In the genomic region with DNA sequence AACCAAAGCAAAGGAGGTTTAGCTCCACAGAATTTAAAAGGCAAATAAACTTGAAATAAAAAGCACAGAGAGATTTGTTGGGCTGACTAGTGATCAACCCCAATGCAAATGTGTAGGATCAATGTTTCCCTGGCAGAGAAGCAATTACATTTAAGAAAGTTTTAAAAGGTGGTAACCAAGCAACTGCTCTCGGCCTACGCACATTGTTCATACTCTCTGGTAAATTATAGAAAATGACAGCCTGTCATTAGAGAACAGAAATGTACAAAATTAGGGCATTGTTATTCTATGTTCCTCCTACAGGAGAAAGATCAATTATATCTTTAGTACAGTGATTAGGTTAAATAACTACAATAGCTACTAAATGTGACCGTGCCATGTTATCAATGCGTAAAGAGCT, we compare ENCODE assay signal across 25 mouse cellular contexts.
"Had no signal": no experiment of that assay in that cellular context is flagged by ENCODE, and none has a peak within 500 bp of the region (broad histone marks: within the 10 kb centered on the region; RNA-seq: fewer than 3 reads in every experiment).

No protein-coding gene starts in this region.

- H3K27ac ChIP-seq: gastrocnemius, adult 2 months; heart, embryonic 10.5 days; hindbrain, embryonic 10.5 days; hindbrain, embryonic 12.5 days; hindbrain, embryonic 14.5 days; intestine, embryonic 15.5 days; limb, embryonic 10.5 days; limb, embryonic 12.5 days; liver, embryonic 12.5 days; liver, embryonic 14.5 days had no signal

- DNase-seq: gastrocnemius, adult 2 months; gastrocnemius, postnatal 10 days; gastrocnemius, postnatal 25 days; heart, adult 18-20 months; heart, postnatal 10 days; heart, postnatal 4 days; kidney, adult 18-20 months; kidney, adult 8-10 months; kidney, postnatal 10 days; kidney, postnatal 25 days; kidney, postnatal 4 days; layer of hippocampus, adult 9-11 months had no signal

- H3K27me3 ChIP-seq: heart, embryonic 12.5 days; hindbrain, embryonic 12.5 days; intestine, embryonic 15.5 days; limb, embryonic 12.5 days; liver, embryonic 12.5 days had no signal

- H3K9me3 ChIP-seq: heart, embryonic 10.5 days; heart, embryonic 12.5 days; hindbrain, embryonic 12.5 days; intestine, embryonic 15.5 days; limb, embryonic 10.5 days had no signal

- H3K4me3 ChIP-seq: gastrocnemius, adult 2 months; heart, embryonic 10.5 days; heart, embryonic 12.5 days; hindbrain, embryonic 10.5 days; hindbrain, embryonic 12.5 days; intestine, embryonic 15.5 days; limb, embryonic 10.5 days; limb, embryonic 12.5 days; liver, embryonic 12.5 days had no signal

- H3K4me2 ChIP-seq: heart, embryonic 12.5 days; hindbrain, embryonic 12.5 days; hindbrain, embryonic 14.5 days; intestine, embryonic 15.5 days; limb, embryonic 12.5 days; liver, embryonic 12.5 days had no signal

- H3K36me3 ChIP-seq: heart, embryonic 10.5 days; heart, embryonic 12.5 days; hindbrain, embryonic 10.5 days; hindbrain, embryonic 12.5 days; intestine, embryonic 15.5 days; limb, embryonic 10.5 days; limb, embryonic 12.5 days; liver, embryonic 12.5 days had no signal

- H3K4me1 ChIP-seq: heart, embryonic 10.5 days; heart, embryonic 12.5 days; hindbrain, embryonic 10.5 days; hindbrain, embryonic 12.5 days; intestine, embryonic 15.5 days; limb, embryonic 10.5 days; limb, embryonic 12.5 days; liver, embryonic 12.5 days had no signal

- H3K9ac ChIP-seq: heart, embryonic 12.5 days; hindbrain, embryonic 12.5 days; hindbrain, embryonic 14.5 days; intestine, embryonic 15.5 days; limb, embryonic 12.5 days; liver, embryonic 12.5 days; liver, embryonic 14.5 days had no signal

- ATAC-seq: hindbrain, embryonic 16.5 days; inflammation-experienced regulatory T-cells, adult 6 months; intestine, embryonic 15.5 days; intestine, postnatal 0 days; liver, embryonic 12.5 days had no signal
